Mouse (Mus musculus) cortical plate, adult 2 months (tissue): ENCODE data around the gene Armc7.

ENCODE experiments used
- CTCF ChIP-seq: fragments of 200-500 bp; IDR thresholded peaks from 2 replicates; pipeline ENCODE4 v1.5.1; 2011; ENCODE audit warnings: mild to moderate bottlenecking, control low read depth, low read length; ENCODE audit not compliant: insufficient read depth; ENCODE audit errors: extremely low read depth
- POLR2A ChIP-seq: fragments of 200-500 bp; IDR thresholded peaks from 2 replicates; pipeline ENCODE4 v1.6.1; 2011; ENCODE audit warnings: mild to moderate bottlenecking, low read length, control low read depth; ENCODE audit not compliant: insufficient read depth; ENCODE audit errors: extremely low read depth

DNA sequence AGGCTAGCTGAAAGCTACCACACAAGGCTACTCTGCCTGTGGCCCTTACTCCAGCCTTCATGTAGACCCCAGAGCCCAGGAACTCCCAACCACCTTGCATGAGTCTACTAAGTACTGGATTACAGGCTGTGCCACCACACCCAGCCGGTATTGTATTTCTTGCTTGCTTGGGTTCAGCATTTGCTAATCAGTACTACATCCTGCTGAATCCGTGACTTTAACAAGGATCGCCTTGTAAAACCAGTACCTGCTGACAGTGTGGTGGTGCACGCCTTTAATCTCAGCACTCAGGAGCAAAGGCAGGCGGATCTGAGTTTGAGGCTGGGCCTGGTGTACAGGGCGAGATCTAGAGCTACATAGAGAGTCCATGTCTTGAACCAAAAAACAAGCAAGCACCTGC is 27.2 kb downstream of the Armc7 start:
- TF ChIP-seq CTCF (no peak), POLR2A (no peak)
